Mouse (Mus musculus): ENCODE measurements around the gene Trim75.
A peak's percentile ranks its signal among the peaks of the same experiment; 100 is the strongest.

The Trim75 gene

DNA sequence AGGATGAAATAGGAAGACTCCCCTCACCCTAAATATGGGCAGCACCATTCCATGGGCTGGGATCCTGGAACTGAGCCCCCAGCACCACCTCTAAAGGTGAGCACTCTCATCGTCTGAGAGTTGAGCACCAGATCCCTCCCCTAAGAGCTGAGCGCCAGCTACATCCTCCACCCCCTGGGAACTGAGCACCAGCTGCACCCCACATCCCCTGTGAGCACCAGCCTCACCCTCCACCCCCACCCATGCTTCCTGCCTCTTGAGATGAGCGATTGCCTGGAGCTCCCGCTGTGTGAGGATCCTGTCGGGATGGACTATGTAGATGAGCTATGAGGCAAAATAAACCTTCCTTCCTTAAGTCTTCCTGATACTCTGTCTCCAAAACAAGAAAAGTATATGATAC is 44.7 kb downstream of the Trim75 start:
- no peak for DNase-seq

DNA sequence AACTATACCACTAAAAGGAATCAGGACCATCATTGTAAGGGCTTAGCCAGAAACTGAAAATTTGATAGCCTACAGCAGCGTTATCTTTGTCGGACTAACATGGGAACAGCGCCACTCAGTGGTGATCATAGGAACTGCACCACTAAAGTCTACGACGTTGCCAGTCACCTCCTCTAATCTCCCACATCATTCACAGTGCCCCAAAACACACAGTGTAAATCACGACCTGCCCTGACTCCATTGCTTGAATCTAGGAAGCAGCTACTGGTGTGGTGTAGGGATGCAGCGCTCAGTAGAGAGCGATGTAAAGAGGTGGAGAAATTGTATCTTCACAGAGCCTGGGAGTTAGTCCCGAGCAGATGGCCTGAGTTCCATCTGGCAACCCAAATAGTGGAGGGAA is 46.1 kb downstream of the Trim75 start:
- peak; percentile 71 for DNase-seq

DNA sequence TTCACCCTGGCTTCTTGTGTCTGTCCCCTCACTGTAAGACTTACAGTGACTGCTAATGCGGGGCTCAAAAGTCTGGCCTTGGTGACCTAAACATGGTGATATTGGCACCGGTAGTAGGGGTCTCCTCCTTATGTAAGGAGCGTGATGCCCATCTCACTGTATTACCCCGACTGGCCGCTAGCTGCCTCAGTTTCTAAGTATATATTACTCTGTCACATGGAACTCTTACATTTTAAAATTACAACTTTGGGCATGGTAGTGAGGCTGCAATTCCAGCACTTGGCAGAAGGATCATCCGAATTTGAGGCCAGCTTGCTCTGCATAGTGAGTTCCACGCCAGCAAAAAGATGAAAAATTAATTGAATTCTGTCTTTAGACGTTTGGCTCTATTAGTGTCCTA is 46.6 kb downstream of the Trim75 start:
- no peak for DNase-seq

DNA sequence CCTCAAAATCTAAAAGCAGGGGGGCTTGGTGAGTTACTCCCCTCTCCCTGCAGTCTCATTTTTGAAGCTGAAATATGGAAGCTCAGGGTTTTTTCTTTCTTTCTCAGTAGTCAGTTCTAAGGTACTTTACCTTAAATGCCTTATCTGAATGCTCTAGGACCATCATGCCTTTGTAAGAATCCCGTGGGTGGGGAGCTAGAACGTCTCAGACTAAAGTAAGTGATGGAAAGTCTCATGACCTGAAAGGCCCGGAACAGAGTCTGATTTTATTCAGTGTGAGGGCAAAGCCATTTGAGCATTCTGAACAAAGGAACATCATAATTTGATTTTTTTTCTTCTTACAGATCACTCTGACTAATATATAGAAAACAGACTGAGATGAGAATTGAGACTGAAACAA is 52.6 kb downstream of the Trim75 start:
- no peak for DNase-seq
